Mouse (Mus musculus) brain, adult 10 weeks (tissue): ENCODE results near the gene Bard1. TPM values are rescaled to one million over a fixed set of nuclear protein-coding genes. Genes with fewer than 3 reads are reported as not detected.

Experiments used
- polyA plus RNA-seq: library from polyadenylated mRNA; stranded (reverse); fragments of 350-450 nt; fragmentation: Illumina TruSeq; extraction: RNeasy Lipid Tissue Mini Kit (QIAGEN cat#74804); gene quantifications from one replicate; pipeline ENCODE4 v1.2.3, GENCODE M21; 2015; ENCODE audit warnings: low read depth, low replicate concordance

Gene Bard1
- polyA plus RNA-seq = 0.46 TPM

DNA sequence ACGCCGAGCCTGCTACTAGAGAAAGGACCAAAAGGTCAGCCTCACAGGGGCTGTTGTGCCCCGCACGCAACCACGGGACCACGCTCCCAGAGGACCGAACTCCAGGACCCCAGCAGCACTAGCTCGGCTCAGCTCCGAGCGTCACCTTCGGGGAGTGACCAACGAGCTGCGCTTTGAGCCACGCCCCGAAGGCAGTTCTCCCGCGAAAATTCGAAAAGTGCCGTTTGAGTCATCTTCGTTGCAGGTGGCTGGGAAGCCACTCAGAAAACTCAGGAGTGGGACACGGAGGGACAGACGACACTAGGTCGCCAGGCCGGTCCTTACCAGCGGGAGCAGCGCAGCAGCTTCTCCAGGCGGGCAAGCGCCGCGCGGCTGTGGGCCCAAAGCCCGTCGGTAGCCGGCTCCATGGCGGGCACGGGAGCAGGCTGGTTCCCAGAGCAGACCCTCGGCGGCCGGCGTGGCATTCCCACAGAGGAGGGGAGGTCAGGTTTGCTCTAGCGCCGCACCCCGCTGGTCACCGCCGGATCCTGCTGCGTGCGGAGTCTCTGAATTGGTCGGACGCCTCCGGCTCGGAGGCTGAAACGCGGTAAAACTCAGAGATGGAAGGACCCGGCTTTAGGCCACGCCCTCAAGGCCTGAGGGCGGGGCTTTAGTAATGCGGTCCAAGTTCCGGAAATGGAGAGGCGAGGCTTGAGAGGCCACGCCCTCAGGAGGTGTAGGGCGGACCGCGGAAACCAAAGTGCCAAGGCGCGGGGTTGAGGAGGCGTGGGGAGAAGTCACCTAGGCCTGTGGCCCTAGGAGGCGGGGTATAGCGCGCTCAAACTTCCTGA is at the start of gene Bard1:
Bard1 (minus strand) TSS at position 803 of the 830 bp plus-strand sequence.

